Mouse (Mus musculus) layer of hippocampus, adult 2 months (tissue): ENCODE measurements around the gene Tmem94. TPM values are rescaled to one million over a fixed set of nuclear protein-coding genes. Genes with fewer than 3 reads are reported as not detected.

Experiments
- DNase-seq, 2 experiments: peaks; one replicate each; pipeline ENCODE4 v3.0.0; 2022; ENCODE audit warnings: low spot score in 2 of 2
- H3K27ac ChIP-seq: fragments of 200-600 bp; 2 replicates; pipeline ENCODE4 v1.8.1; 2022
- H3K4me3 ChIP-seq: fragments of 200-600 bp; 2 replicates; pipeline ENCODE4 v1.8.1; 2022; ENCODE audit warnings: mild to moderate bottlenecking
- CTCF ChIP-seq: fragments of 200-600 bp; conservative IDR thresholded peaks from 2 replicates; pipeline ENCODE4 v1.8.1; 2022; ENCODE audit warnings: antibody characterized with exemption, mild to moderate bottlenecking, moderate library complexity
- long read RNA-seq, 2 experiments: library from polyadenylated mRNA; stranded (forward); transcript quantifications; one replicate each; pipeline ENCODE4 v2.0.0; 2021; ENCODE audit warnings: borderline mapping rate in 2 of 2
- total RNA-seq, 2 experiments: library from RNA; stranded (reverse); gene quantifications; 2 replicates each; pipeline ENCODE4 v1.2.3; 2021

Tmem94 gene
- 10 to 100 TPM; 47.4 to 58.2 TPM for total RNA-seq
- long read RNA-seq, experiment 1, full-length matches to known transcripts = 1 of 25 reads
- long read RNA-seq, experiment 1, partial matches to known transcripts = 15 of 25 reads
- long read RNA-seq, experiment 1, other reads (novel, unspliced or antisense) = 9 of 25 reads
- long read RNA-seq, experiment 2, full-length matches to known transcripts = 6 of 27 reads
- long read RNA-seq, experiment 2, partial matches to known transcripts = 14 of 27 reads
- long read RNA-seq, experiment 2, other reads (novel, unspliced or antisense) = 7 of 27 reads

DNA sequence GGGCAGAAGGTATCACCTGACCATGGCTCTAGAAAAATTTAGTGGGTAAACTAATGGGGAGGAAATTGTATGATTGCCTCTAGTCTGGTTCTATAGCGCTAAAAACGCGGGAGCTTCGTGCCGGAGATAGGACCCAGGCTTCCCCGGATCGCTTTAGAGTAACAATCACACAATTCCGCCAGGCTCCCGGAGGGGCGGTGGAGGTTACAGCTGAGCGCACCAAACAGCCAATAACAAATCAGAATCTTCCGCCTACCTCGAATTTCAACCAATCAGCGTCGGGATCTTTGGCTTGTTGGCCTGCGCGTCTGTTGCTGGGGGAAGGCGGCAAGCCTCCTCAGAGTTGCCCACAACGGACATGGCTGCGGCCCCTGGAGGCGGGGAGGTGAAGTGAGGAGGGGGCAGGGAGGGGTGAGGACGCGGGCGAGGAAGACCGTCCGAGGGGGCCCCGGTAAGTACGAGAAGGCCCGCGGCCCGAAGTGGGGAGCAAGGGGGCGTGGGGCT lies at the start of gene Tmem94:
Gene Tmem94, plus strand, starts transcription at position 331 of the 504 bp plus-strand sequence.
- DNase-seq = peak; percentile 97 to 99
- peak within 1 kb of the TSS; percentile 99 for H3K27ac ChIP-seq
- peak within 1 kb of the TSS; percentile 71 for H3K4me3 ChIP-seq
- TF ChIP-seq CTCF = no peak

DNA sequence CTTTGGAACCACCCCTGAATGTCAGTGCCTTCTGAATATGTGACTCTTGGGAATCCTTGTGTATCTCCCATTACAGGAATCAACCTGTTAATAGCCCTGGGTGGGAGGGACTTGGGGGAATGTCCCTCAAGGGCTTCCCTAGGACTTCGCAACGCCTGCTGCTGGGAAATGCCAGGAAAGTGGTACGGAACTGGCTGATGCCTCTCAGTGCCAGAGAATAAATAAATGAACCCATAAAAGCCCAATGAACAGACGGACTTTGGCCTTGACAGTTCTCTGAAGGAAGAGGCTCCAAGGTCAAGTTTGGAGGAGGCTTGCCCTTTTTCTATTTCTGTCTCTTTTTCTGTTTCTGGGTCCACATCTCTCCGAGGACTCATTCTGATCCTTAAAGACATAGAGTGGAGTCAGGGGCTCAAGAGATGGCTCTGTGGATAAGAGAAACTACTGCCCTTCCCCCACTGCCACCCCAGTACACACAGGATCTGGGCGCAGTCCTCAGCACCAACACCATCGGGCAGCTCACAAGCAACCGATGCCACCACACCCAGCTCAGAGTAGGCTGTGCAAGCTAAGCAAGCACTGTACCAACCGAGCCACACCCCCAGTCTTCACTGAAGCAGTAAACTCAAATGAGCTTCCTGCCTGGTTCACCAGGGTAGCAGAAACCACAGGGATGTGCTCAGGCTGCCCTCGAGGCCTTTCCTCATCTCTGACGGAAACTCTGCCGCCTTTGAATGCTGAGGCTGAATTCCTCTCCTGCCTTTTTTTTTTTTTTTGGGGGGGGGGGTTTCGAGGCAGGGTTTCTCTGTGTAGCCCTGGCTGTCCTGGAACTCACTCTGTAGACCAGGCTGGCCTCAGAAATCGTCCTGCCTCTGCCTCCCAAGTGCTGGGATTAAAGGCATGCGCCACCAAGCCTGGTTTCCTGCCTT lies 48.6 kb upstream of the Tmem94 start:
- no peak for DNase-seq
- Histone ChIP-seq H3K4me3 (no peak overlapping the region), H3K27ac (no peak overlapping the region)
- no peak for TF ChIP-seq CTCF

DNA sequence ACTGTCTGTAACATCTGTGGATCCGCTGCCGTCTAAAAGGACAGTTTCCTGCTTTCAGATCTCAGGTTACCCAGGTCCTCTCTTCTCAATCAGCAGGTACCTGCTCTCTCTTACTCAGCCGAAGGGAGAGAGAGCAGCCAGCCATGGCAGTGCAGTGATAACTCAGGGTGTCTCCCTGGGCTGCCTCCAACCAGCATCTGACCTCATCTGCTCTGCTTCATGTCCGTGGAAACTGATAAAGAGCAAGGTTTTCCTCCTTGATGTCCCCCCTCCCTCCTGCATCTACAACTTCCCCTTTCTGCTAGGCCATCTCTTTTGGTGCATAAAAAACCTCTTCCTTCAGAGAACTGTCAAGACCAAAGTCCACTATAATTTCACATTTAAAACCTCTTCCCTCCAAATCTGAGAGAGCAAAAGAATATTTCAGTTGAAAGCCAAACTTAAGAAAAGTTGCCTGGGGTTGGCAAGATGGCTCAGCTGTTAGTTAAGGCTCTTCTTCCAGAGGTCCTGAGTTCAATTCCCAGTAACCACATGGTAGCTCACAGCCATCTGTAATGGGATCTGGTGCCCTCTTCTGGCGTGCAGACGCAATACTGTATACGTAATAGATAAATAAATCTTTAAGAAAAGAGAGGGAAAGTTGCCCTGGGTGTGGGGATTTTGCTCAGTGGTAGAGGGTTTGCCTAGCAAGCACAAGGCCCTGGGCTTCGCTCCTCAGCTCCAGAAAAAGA lies 47.4 kb upstream of the Tmem94 start:
- no peak overlapping the region for H3K4me3 ChIP-seq
- no peak for DNase-seq
- no peak overlapping the region for H3K27ac ChIP-seq
- TF ChIP-seq CTCF = peak; percentile 68

DNA sequence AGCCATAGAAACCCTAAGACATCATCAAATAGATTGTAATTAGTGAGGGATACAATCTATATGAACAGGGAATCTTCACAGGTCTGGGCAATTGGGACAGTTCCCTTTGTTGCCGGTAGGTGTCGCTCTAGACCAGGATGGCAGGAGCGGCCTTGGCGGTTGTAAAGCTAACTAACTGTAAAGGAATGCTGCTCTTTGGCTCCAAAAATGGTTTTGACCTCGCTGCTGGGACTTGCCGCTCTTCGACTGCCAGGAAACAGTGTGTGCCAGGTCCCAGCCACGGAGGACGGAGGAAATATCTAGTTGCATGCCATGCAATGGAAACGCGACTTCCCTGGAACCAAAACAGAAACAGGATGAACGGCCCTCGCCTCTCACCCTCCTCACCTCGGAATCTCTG lies 42.6 kb upstream of the Tmem94 start:
- peak; percentile 100; the same call in 1 of the 2 replicates for TF ChIP-seq CTCF
- Histone ChIP-seq H3K4me3 (no peak overlapping the region; the same call in 1 of the 2 replicates), H3K27ac (no peak overlapping the region)
- DNase-seq = peak; percentile 70 to 85

DNA sequence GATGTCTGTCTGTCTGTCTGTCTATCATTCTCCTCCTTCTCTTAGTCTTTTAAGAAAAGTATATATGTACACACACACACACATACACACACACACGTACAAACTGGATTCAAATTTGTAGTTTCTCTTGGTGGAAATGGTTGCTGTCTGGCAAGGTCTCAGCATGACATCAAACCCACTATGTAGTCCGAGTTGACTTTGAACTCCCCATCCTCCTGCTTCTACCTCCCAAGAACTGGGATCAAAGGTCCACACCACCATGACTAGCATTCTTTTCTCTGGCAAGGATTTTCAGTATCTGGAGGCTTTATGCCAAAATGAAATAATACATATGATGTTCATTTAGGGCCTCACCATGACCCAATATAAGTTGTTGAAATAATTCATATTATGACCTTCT lies 42.0 kb upstream of the Tmem94 start:
- H3K4me3 ChIP-seq = no peak overlapping the region
- no peak for DNase-seq
- H3K27ac ChIP-seq = no peak overlapping the region
- TF ChIP-seq CTCF = no peak

DNA sequence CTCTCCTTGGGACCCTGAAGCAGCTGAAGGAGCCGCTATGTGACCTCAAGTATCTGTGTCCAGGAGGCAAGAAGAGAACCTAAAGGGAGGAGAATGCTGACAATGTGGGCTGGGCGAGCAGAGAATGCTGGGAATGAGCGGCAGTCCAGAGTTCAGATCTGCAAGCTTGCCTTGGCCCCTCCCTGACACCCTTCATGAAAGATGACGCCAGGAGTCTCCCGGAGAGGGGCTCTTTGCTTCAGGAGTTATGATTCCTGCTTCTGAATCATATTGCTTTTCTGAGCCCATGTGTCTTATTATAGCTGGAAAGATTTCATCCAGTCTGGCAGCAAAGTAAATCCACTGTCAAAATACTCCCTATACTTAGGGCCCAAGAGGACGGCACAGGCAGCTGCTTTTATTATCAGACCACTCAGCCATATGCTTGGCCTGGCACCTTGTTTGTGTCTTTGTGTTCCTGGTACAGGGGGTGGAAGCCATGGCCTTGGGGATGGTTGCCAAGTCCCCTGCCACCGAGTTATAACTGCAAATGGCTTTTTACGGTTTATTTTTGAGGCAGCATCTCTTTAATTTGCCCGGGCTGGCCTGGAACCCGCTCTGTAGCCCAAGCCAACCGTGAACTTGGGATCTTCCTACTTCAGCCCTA lies 31.1 kb upstream of the Tmem94 start:
- Histone ChIP-seq H3K4me3 (no peak overlapping the region), H3K27ac (no peak overlapping the region)
- no peak for TF ChIP-seq CTCF
- DNase-seq = no peak

DNA sequence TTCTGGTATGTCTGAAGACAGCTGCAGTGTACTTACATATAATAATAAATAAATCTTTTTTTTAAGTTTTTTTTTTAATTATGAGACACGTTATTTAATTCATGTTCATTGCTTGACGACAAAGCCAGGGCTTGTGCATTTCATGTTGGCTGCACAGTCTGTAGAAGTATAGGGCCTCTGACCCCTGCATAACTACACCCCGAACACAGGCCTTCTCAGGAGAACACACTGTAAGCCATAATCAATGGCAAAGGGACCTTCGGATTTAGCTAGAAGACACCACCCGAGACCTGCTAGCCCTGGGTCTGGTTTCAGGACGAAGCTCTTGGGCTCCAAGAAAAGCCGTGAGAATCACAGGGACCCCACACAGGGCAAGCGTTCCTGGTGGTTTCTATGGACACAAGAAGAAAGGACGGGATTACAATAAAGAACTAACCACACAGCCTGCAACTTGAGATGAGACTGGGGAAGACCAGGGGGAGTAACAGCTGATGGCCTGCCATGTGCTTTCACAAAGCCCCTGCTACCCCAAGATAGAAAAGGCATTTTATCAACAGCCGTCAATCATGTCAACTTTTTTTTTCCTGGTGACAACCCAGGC lies 27.5 kb upstream of the Tmem94 start:
- no peak; the same call in 1 of the 2 replicates for TF ChIP-seq CTCF
- H3K27ac ChIP-seq = no peak overlapping the region
- DNase-seq = no peak
- no peak overlapping the region for H3K4me3 ChIP-seq

DNA sequence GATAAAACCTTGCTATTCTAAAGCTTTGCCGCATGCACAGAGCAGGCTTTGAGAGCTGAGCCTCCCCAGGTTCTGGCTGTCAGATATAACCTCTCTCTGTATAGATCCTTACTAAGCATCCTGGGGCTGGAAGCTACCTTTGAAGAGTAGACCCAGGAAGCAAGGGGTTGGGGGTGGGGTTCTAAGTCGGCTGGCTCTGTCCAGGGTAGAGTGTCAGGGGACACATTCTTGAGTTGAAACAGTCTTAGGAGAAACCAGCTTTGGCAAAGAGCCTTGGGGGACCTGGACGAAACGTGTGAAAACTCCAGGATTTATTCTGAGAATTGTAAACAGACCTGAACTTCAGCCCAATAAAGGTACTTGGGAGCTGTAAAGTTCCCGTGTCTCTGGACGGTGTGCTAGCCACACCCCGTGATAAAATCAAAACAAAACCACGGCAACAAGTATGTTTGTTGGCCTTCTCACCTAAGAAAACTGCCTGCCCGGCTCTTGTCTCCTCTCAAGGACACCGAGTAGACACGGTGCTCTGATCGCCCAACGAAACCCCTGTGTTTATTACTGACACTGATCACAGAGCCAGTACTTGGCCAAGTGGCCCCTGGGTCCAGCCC lies 26.9 kb upstream of the Tmem94 start:
- Histone ChIP-seq H3K4me3 (no peak overlapping the region), H3K27ac (no peak overlapping the region)
- TF ChIP-seq CTCF = no peak
- no peak for DNase-seq

DNA sequence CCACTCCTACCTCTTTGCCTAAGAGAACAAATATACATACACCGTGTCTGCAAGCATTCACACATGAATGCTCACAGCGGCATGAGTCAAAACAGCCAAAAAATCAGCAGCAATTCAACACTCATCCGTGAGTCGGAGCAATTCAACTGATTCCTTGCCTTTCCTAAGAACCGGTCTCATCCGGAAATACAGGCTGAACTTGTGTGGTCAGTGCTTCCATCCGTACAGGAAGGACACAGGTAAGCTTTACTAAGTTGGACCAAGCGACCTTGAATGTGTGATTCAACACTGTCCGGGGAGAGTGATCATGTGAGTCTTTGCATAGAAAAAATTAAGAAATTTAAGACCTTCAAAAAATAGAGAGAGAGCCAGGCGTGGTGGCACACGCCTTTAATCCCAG lies 24.2 kb upstream of the Tmem94 start:
- H3K27ac ChIP-seq = no peak overlapping the region
- TF ChIP-seq CTCF = no peak
- no peak overlapping the region for H3K4me3 ChIP-seq
- DNase-seq = no peak

DNA sequence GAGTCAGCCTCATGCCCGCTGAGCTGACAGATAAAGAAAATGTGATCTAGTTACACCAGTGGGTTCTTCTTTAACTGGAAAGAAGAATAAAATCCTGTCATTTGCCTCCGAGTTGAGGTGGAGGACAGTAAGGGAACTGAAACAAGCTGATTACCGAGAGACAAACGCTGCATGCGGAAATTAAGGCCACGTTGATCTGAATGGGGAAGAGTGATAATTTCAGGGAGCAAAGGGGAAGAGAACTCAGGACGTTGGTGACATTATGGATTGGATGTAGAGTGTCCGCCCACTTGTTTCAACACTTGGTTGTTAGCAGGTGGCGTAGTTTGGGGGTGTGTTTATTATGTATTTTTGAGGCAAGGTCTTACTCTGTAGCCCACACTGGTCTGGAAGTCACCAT lies 22.3 kb upstream of the Tmem94 start:
- no peak for TF ChIP-seq CTCF
- no peak for DNase-seq

DNA sequence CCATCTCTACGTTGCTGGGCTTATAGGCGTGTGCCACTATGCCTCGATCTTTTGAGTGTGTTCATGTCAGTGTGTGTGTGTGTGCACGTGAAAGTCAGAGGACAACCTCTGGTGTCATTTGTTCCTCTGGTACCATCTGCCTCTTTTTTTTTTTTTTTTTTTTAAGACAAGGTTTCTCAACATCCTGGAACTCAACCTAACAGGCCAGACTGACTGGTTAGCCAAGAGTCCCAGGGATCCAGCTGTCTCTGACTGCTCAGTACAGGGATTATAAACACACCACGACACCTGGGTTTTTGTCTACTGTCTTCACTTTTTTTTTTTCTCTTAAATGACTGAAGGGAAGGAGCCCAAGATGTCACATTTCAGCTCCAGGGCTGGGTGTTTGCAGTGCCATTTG lies 20.8 kb upstream of the Tmem94 start:
- DNase-seq = no peak
- H3K27ac ChIP-seq = no peak overlapping the region
- no peak for TF ChIP-seq CTCF

More for the DNA sequence above, 22.3 kb upstream of the Tmem94 start:
- H3K27ac ChIP-seq = no peak overlapping the region
- H3K4me3 ChIP-seq = no peak overlapping the region

More for the DNA sequence above, 20.8 kb upstream of the Tmem94 start:
- H3K4me3 ChIP-seq = no peak overlapping the region
